Mouse (Mus musculus): ENCODE measurements around the gene D630003M21Rik.

DNA sequence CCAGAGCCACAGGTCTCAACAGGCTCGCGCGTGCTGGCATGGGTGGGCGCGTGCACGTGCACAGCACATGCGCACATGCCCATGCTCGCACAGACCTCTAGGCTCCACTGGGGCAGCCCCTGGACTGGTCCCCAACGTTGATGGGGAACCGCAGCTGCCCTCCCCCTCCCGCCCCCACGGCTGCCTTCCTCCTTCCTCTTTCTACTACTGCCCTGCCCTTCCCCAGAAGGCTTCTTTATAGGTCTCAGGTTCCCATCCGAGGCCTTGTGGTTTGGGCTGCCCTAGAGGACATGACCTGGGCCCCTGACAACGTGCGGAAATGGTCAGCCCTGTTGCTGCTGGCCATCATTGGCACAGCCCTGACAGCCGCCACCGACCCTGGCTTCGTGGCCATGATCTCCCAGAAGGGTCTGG, 29.0 kb upstream of the D630003M21Rik start, which contains the start of gene Bpi:
- TF ChIP-seq CTCF (IDR thresholded peaks at IDR 0.05; ENCODE audit: low read depth): no peak
- no peak for TF ChIP-seq EP300 (optimal IDR thresholded peaks at IDR 0.05)
